In the genomic region with DNA sequence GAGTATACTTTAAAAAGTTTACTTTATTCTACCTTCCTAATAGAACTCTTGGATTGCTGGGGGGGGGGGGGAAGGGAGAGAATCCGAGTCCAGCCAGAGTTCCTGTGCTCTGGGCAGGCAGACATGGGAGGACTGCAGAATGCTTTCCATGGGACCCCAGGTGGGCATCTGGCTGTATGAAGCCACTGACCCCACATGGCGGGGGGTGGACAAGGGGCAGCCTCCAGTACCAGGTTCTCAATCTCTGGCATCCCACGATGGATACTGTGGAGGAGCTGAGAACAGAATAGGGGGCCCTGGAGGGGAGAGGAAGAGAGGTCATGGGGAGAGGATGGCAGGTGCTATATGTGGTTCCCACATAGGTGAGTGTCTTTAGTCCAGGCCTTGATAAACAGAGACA, we compare ENCODE assay signal across 16 mouse cellular contexts.
"Had no signal": no experiment of that assay in that cellular context is flagged by ENCODE, and none has a peak within 500 bp of the region (broad histone marks: within the 10 kb centered on the region; RNA-seq: fewer than 3 reads in every experiment).

No protein-coding gene starts in this region.

- H3K36me3 ChIP-seq: neural tube, embryonic 13.5 days; neural tube, embryonic 15.5 days; stomach, embryonic 15.5 days had no signal

- H3K4me3 ChIP-seq: neural tube, embryonic 13.5 days; neural tube, embryonic 15.5 days; stomach, embryonic 15.5 days had no signal

- H3K27ac ChIP-seq: neural tube, embryonic 13.5 days; neural tube, embryonic 15.5 days; stomach, embryonic 15.5 days; stomach, postnatal 0 days had no signal

- H3K9me3 ChIP-seq: neural tube, embryonic 13.5 days; neural tube, embryonic 15.5 days; stomach, embryonic 15.5 days had no signal

- H3K4me1 ChIP-seq: neural tube, embryonic 13.5 days; neural tube, embryonic 15.5 days; stomach, embryonic 15.5 days had no signal

- DNase-seq: retina, postnatal 1 day; right cerebral cortex, adult 18-20 months; right cerebral cortex, postnatal 14 days; right cerebral cortex, postnatal 25 days; right cerebral cortex, postnatal 4 days; spleen, adult 18-20 months; thymus, adult 18-20 months; thymus, adult 2 months; thymus, postnatal 14 days; thymus, postnatal 25 days; thymus, postnatal 36 days; thymus, postnatal 4 days had no signal

- H3K27me3 ChIP-seq: neural tube, embryonic 13.5 days; neural tube, embryonic 15.5 days; stomach, embryonic 15.5 days had no signal
